Mouse (Mus musculus): ENCODE measurements at regions not wholly inside any gene's neighbourhood (a gene's known extent, or its start where the extent isn't known, plus 50 kb on each side); places are given as distances from the start of the nearest gene placed in this dataset.
A peak's percentile ranks its signal among the peaks of the same experiment; 100 is the strongest.
"Not testable (repeated sequence)": the region's sequence is repeated elsewhere in the genome, so short reads cannot be mapped to it uniquely, and the experiment has no call there.

DNA sequence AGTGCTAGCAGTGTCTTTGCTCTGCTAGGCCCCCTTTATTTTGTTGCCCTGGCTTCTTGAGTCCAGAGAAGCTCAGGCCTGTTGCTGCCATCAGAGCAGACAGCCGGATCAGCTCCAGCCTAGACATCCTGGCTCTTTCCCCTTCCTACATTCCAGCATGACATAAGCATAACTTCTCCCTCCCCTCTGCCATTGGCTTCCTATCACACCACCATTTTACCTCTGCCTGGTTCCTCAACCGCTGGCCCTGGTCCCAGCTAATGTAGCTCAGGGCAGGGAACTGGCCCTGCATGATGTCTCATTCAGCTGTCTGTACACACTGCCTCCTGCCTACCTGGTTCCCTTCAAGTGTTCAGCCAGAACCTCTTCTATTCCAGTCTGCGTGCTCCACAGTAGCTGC lies 146.5 kb downstream of the Tmem121 start:
- DNase-seq (ENCODE audit: low spot score in 2 of 2) = no peak

DNA sequence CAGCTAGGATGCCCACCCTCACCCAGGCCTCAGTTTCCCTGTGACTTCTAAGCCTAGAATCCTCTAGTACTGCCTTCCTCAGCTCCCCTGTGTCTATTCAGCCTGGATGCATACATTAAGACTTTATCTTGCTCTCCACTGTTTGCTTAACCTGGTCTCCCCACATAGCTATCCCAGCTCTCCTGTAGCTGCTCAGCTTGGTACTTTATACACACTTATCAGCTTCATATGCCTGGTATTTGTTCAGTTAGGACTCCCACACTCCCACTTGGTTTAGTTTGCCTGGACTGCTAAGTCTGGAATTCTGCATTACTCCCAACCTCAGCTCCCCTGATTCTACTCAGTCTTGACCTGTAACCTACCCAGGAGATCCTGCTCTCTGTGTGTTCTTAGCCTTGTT lies 147.7 kb downstream of the Tmem121 start:
- no peak for DNase-seq (ENCODE audit: low spot score in 2 of 2)

GRCm38 (mm10) chr12:113333853-113334252 lies 148.1 kb downstream of the Tmem121 start:
- not testable (repeated sequence) for DNase-seq (ENCODE audit: low spot score in 2 of 2)

DNA sequence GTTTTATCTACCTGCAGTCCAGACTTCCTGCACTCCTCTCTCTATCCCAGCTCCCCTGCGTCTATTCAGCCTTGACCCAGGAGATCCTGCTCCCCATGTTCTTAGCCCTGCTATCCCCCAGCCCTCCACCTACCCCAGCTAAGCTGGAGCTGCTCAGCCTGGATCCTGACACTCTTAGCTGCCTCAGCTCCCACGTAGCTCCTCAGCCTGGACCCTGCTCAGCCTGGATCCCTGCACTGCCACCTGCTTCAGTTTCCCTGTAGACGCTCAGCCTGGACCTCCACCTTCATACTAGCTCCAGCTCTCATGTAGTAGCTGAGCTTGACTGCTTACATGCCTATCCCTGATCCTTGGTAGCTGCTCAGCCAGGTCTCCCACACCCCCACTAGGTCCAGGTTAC lies 151.5 kb downstream of the Tmem121 start:
- no peak for DNase-seq (ENCODE audit: low spot score in 2 of 2)

DNA sequence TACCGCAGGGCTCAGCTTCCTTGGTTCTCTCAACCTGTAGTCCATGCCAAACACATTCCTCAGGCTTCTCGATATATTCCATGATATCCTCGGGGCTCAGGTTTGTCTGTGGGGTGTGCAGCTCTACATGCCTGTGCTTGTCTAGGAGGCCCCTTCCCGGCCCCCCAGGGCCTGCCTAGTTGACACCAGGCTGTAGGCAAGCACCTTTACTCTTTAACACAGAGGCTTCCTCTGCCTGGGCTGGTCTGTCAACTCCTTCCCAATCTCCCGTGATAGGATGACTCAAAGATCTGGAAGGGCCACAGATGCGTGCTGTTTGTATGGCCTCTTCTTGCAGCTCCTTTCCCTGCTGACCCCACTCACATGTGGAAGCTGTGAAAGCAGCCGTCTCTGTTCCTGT lies 150.4 kb upstream of the Adam6b start:
- DNase-seq (ENCODE audit: low spot score in 2 of 2) = no peak

DNA sequence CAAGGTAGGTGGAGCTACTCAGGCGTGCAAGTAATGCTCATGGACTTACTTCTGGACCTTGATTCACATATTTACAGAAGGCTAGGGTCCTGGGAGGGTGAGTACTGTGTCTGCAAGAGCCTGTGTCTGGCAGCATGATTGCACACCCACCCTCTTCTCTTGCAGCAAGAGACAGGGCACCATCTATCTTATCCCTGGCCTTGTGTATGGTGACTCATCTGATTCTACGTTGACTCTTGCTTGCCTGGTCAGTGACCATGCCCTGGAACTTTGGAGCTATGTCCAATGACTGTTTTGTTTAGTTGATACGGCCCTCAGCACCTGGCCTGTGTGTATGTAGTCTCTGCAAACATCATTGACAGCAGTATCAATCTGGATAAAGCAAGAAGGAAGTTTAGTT lies 148.3 kb upstream of the Adam6b start:
- no peak for DNase-seq (ENCODE audit: low spot score in 2 of 2)

DNA sequence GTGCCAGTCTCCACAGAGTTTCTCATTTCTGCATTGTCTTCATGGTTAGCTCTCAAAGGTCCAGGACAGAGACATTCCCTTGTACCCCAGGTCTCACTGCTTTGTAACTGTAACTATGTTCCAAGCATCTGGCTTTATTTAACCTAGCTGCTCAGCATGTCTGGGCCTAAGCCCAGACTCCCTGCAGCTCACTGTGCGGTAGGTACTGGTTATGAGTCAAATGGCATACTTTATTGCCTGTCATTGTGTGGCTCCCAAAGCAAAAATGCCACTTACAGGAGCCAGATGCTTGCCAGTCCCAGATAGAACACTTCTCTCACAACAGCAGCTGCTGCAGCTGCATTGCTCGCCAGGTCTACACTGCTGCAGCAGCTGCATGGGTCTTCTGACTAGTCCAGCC lies 134.2 kb upstream of the Adam6b start:
- DNase-seq (ENCODE audit: low spot score in 2 of 2) = no peak

DNA sequence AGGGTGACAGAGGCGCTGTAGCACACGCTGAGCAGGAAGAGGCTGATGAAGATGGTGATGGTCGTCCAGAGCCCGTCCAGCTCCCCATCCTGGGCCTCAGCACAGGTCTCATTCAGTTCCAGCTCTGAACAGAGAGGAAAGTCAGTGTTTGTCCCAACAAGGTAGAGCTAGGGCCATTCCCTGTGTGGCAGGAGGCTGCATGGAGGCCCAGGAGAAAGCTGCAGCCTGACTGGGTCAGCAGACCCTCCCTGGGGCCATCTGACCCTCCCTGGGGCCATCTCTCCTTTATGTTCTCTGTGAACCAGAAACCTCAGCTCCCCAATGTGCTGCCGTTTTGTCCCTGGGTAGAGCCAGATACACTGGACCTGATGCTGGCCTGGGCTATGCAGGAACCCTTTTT lies 131.2 kb upstream of the Adam6b start:
- no peak for DNase-seq (ENCODE audit: low spot score in 2 of 2)

GRCm38 (mm10) chr12:113360032-113360431 lies 129.3 kb upstream of the Adam6b start:
- DNase-seq (ENCODE audit: low spot score in 2 of 2) = no peak

GRCm38 (mm10) chr12:113362409-113363038 lies 126.8 kb upstream of the Adam6b start:
- DNase-seq (ENCODE audit: low spot score in 2 of 2) = no peak

DNA sequence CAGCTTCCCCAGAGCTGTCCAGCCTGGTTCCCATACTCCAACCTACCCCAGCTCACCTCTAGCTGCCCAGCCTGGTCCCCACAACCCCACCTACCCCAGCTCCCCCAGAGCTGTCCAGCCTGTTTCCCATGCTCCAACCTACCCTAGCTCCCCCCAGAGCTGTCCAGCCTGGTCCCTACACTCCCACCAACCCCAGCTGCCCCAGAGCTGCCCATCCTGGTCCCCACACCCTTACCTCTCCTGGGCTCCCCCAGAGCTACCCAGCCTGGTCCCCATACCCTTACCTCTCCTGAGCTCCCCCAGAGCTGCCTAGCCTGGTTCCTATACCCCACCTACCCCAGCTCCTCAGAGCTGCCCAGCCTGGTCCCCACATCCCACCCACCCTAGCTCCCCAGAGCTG lies 125.3 kb upstream of the Adam6b start:
- no peak for DNase-seq (ENCODE audit: low spot score in 2 of 2)

GRCm38 (mm10) chr12:113364437-113364836 lies 124.9 kb upstream of the Adam6b start:
- DNase-seq (ENCODE audit: low spot score in 2 of 2) = no peak

DNA sequence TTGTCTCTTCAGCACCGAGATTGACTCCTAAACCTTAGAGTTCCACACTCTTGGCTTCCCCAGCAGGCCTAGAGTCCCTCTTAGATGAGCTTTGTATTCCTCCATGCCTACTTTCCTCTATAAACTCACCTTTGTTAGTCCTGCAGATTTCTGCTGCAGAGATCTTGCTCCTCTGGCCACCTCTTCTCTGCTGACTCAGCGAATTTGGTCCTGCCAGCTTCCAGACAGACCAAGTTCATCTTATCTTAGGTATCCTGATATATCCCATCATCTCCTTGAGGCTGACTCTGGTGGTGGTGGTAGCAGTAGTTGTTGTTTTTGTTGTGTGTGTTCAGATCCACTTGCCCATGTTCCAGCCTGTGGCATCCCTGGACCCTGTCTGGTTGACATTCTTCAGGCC lies 123.5 kb upstream of the Adam6b start:
- DNase-seq (ENCODE audit: low spot score in 2 of 2) = no peak

GRCm38 (mm10) chr12:113366394-113366793 lies 122.9 kb upstream of the Adam6b start:
- no peak for DNase-seq (ENCODE audit: low spot score in 2 of 2)

DNA sequence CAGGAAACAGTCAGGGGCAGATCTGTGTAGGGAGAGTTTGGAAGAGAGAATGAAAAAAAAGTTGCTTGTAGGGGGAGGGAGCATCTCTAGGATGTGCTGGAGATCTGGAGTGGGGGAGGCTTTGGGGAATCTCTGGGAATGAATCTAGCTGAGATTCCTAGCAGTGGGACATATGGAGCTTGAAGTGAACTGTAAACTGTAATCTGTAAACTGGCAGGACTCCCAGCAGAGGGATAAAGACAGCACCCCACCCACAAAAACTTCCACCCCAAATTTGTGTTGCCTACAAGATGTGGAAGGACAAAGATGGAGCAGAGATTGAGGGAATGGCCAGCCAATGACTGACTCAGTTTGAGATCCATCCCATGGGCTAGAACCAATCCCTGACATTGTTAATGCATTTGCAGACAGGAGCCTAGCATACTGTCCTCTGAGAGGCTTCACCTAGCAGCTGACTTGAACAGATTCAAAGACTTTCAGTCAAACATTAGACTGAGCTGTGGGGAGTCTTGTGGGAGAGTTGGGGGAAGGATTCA lies 87.7 kb upstream of the Adam6b start:
- DNase-seq (ENCODE audit: low spot score in 2 of 2) = peak; percentile 34 to 71

DNA sequence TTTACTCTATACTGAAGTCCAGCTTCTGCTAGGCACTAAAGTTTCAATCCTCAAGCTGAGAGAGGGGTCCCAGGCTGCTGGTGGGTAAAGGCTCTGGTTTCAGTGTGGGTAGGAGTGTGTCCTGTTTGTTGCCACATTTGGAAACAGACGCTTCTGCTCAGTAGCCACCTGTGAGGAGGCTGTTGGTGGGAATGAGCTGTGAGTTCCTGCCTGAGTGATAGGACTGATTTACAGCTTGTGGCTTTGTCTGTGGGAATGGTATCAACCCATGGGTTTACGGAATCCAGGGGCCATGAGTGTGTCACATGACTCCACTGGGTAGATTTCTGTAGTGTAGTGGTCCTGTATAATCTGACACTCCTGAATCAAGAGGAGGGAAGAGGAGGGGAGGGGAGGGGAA lies 86.5 kb upstream of the Adam6b start:
- DNase-seq (ENCODE audit: low spot score in 2 of 2) = no peak

DNA sequence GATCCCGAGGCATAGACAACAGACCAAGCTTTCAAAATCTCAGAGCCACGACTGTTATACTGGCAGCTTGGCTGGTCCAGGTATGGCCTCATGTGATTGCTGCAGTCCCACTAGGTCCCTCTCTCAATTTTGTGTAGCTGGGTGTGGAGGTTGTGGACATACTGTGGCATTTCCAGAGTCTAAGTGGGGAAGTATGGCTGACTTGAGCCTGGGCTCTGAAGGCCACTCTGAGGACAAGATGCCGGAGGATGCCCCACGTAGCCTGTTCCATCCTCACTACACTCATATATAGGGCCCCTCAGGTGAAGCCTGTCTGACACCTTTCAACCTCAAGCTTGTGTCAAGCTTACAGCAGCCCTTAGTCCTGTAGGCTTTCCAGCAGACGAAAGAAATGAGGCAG lies 78.2 kb upstream of the Adam6b start:
- DNase-seq (ENCODE audit: low spot score in 2 of 2) = no peak

DNA sequence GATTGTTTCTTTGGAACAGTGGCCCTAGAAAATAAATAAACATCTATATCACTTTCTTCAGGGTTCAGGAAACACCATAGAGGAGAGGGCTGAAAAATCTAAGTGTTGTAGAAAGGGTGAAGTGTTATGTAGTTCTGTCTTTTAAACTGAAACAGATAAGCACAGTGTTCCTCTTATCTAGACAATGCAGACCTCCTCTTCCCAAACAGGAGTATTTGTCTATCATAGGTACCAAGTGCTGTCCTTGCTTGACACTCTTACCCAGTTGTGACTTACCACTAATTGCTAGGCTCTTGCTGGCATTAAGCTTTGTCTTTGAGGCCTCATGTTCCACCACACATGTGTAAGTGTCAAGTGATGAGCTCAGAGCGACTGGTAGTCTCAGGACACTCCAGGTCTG lies 75.3 kb upstream of the Adam6b start:
- DNase-seq (ENCODE audit: low spot score in 2 of 2) = no peak

- DNase-seq (ENCODE audit: low spot score in 2 of 2) = no peak
Measured at GRCm38 (mm10) chr12:113417521-113417920, 71.8 kb upstream of the Adam6b start.

- no peak for DNase-seq (ENCODE audit: low spot score in 2 of 2)
Measured at GRCm38 (mm10) chr12:113418731-113419402, 70.4 kb upstream of the Adam6b start.

- DNase-seq (ENCODE audit: low spot score in 2 of 2) = no peak
Measured at GRCm38 (mm10) chr12:113420721-113421305, 68.5 kb upstream of the Adam6b start.

GRCm38 (mm10) chr12:113421716-113422595 lies 67.4 kb upstream of the Adam6b start:
- DNase-seq (ENCODE audit: low spot score in 2 of 2) = no peak

All from right cerebral cortex, postnatal 36 days (tissue).